Mouse (Mus musculus) heart, postnatal 0 days (tissue): ENCODE results near the gene Fra10ac1.

Experiments used
- CTCF ChIP-seq: IDR thresholded peaks from 2 replicates; pipeline ENCODE4 v1.5.1; 2016; ENCODE audit warnings: antibody characterized with exemption, control low read depth, low read depth
- EP300 ChIP-seq: IDR thresholded peaks from 2 replicates; pipeline ENCODE4 v1.6.1; 2016; ENCODE audit warnings: antibody characterized with exemption, low read depth

- TF ChIP-seq CTCF (no peak), EP300 (no peak)
Measured at GRCm38 (mm10) chr19:38260346-38260745, 36.4 kb upstream of the Fra10ac1 start.
